Mouse (Mus musculus) hindbrain, embryonic 14.5 days (tissue): ENCODE results near the gene Kcnh3. TPM values are rescaled to one million over a fixed set of nuclear protein-coding genes. Genes with fewer than 3 reads are reported as not detected.
"Not testable (repeated sequence)": the region's sequence is repeated elsewhere in the genome, so short reads cannot be mapped to it uniquely, and the experiment has no call there.

ENCODE experiments used
- ATAC-seq: fragments of 200-750 bp; cut with Nextera tagmentation; 2 replicates; pipeline ENCODE4 v1.8.0; 2017; ENCODE audit warnings: moderate number of reproducible peaks, mild to moderate bottlenecking, moderate TSS enrichment, moderate library complexity; ENCODE audit not compliant: low FRiP score
- DNase-seq: peaks from one replicate; pipeline ENCODE4 v3.0.0-alpha.2; 2015; ENCODE audit warnings: low spot score
- H3K27ac ChIP-seq: fragments of 300-500 bp; sonication (generic); 2 replicates; pipeline ENCODE4 v1.5.1; 2014; ENCODE audit warnings: mild to moderate bottlenecking, moderate library complexity
- H3K27me3 ChIP-seq: fragments of 300-500 bp; sonication (generic); 2 replicates; pipeline ENCODE4 v1.6.1; 2014; ENCODE audit warnings: mild to moderate bottlenecking, low read length, mixed read lengths; ENCODE audit not compliant: control insufficient read depth, insufficient read depth
- H3K36me3 ChIP-seq: fragments of 300-500 bp; sonication (generic); replicated peaks from 2 replicates; pipeline ENCODE4 v1.6.1; 2014; ENCODE audit not compliant: control insufficient read depth, insufficient read depth
- H3K4me1 ChIP-seq: fragments of 300-500 bp; sonication (generic); replicated peaks from 2 replicates; pipeline ENCODE4 v1.6.1; 2014; ENCODE audit warnings: antibody characterized with exemption, low read length, mixed read lengths; ENCODE audit not compliant: control insufficient read depth, insufficient read depth
- H3K4me2 ChIP-seq: fragments of 300-500 bp; sonication (generic); replicated peaks from 2 replicates; pipeline ENCODE4 v1.6.1; 2014; ENCODE audit warnings: mild to moderate bottlenecking, moderate library complexity
- H3K4me3 ChIP-seq: fragments of 300-500 bp; sonication (generic); replicated peaks from 2 replicates; pipeline ENCODE4 v1.5.1; 2014; ENCODE audit warnings: mild to moderate bottlenecking, low read length
- H3K9ac ChIP-seq: fragments of 300-500 bp; sonication (generic); 2 replicates; pipeline ENCODE4 v1.6.1; 2014
- H3K9me3 ChIP-seq: fragments of 300-500 bp; sonication (generic); 2 replicates; pipeline ENCODE4 v1.6.1; 2016; ENCODE audit warnings: low read length; ENCODE audit not compliant: control insufficient read depth
- WGBS: fragments of 180-500 bp; shearing (Covaris S2); extraction: QIAGEN DNeasy Blood & Tissue Kit; methylation state at CpG from one replicate; pipeline ENCODE4 v1.1.7; 2014; 5-methylcytosine and 5-hydroxymethylcytosine counted together
- polyA plus RNA-seq: library from polyadenylated mRNA; unstranded; fragments of >200 nt; fragmentation: Nextera tagmentation; extraction: Ambion mirVana; gene quantifications from 2 replicates; pipeline ENCODE4 v1.2.1, GENCODE M21; 2014

Gene Kcnh3
- polyA plus RNA-seq, 1 experiment from 2014 or later = 0.96 TPM

DNA sequence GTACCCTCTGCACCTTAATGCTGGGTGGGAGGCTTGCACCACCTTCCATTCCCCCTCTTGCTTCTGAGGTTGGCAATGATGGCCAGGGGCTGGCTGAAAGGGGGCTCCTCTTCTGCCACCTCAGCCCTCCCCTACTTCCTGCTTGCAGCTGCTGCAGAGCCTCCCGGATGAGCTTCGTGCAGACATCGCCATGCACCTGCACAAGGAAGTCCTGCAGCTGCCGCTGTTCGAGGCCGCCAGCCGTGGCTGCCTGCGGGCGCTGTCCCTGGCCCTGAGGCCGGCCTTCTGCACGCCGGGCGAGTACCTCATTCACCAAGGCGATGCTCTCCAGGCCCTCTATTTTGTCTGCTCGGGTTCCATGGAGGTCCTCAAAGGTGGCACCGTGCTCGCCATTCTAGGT lies 9.1 kb downstream of the Kcnh3 start:
- Histone ChIP-seq H3K9me3 (no peaks in the 10 kb centered on the region), H3K27me3 (peaks cover 17% of the 10 kb centered on the region), H3K4me1 (no peaks in the 10 kb centered on the region), H3K9ac (no peak overlapping the region), H3K4me3 (no peak overlapping the region), H3K36me3 (no peaks in the 10 kb centered on the region), H3K27ac (no peak overlapping the region), H3K4me2 (no peak overlapping the region)
- WGBS = 62% methylated on average over 17 of the region's 17 CpGs
- no peak for DNase-seq
- ATAC-seq = no peak

DNA sequence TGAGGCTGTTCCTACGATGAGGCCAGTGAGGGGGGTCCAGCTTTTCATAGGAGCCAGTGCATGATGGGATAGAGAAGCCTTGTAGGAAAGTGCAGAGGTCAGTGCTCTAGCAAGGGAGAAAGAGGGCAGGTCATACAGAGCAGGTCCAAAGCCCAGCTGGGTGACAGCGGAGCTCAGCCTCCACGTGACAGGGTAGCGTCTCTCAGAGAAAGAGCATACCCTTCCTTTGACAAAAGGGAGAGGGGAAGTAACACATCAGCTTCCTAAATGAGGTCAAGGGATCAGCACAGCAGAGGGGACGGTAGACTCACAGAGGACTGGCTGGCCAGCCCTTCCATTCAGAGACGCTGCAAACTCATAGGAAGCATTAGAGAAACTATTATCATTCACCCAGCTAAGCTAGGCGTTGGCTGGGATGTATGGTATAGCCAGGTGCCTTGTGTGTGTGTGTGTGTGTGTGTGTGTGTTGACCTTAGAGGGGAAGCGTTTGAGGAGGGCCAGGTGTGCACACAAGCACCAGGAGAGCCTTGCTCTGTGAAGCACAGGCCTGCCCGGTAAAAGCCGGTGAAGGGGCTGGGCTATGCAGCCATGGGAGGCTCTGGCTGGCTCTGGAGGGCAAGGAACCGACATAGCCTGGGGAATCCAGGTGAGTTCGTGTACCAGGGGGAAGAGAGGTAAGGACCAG lies 9.8 kb downstream of the Kcnh3 start:
- DNase-seq = no peak

DNA sequence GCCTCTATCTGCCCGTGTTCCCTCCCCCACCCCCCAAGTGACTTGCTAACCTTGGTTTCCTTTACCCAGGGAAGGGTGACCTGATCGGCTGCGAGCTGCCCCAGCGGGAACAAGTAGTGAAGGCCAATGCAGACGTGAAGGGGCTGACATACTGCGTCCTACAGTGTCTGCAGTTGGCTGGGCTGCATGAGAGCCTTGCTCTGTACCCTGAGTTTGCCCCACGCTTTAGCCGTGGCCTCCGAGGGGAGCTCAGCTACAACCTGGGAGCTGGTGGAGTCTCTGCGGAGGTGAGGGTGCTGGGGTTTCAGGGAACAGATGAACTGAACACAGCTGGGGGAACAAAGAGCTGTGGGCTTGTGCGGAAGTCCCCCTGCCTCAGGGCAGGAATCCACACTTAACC lies 13.3 kb downstream of the Kcnh3 start:
- DNase-seq = no peak
- no peaks in the 10 kb centered on the region for H3K9me3 ChIP-seq
- no peak overlapping the region for H3K9ac ChIP-seq
- H3K4me1 ChIP-seq = no peaks in the 10 kb centered on the region
- H3K27ac ChIP-seq = no peak overlapping the region
- WGBS = 62% methylated on average over 11 of the region's 11 CpGs
- H3K4me3 ChIP-seq = no peak overlapping the region
- H3K27me3 ChIP-seq = no peaks in the 10 kb centered on the region
- H3K4me2 ChIP-seq = no peak overlapping the region
- no peak for ATAC-seq
- peaks cover 22% of the 10 kb centered on the region for H3K36me3 ChIP-seq

More for the DNA sequence above, 9.8 kb downstream of the Kcnh3 start:
- Histone ChIP-seq H3K27ac (no peak overlapping the region), H3K4me1 (no peaks in the 10 kb centered on the region), H3K4me2 (no peak overlapping the region), H3K9me3 (no peaks in the 10 kb centered on the region), H3K36me3 (no peaks in the 10 kb centered on the region), H3K27me3 (peaks cover 9% of the 10 kb centered on the region; the same call in 1 of the 2 replicates), H3K9ac (no peak overlapping the region), H3K4me3 (no peak overlapping the region)
- no peak for ATAC-seq
- WGBS = 46% methylated on average over 12 of the region's 12 CpGs

DNA sequence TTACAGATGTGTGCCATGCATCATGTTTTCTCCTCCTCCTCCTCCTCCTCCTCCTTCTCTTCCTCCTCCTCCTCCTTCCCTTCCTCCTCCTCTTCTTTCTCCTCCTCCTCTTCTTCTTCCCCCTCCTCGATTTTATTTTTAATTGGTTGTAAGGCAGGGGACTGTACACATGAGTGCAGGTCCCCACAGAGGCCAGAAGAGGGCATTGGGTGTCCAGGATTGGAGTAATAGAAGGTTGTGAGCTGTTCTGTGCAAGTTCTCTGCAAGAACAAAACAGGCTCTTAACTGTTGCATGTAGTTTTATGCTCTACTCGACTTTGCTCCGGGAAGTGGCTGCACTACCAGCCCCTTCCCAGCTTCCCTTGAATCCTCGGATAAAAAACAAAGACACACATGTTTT lies 15.5 kb downstream of the Kcnh3 start:
- no peak overlapping the region for H3K27ac ChIP-seq
- no peaks in the 10 kb centered on the region for H3K27me3 ChIP-seq
- no peaks in the 10 kb centered on the region for H3K4me1 ChIP-seq
- H3K9me3 ChIP-seq = no peaks in the 10 kb centered on the region
- no peak overlapping the region for H3K9ac ChIP-seq
- WGBS = 83% methylated on average over 4 of the region's 4 CpGs
- DNase-seq = no peak
- ATAC-seq = no peak
- H3K36me3 ChIP-seq = peaks cover 43% of the 10 kb centered on the region
- no peak overlapping the region for H3K4me2 ChIP-seq
- no peak overlapping the region for H3K4me3 ChIP-seq

DNA sequence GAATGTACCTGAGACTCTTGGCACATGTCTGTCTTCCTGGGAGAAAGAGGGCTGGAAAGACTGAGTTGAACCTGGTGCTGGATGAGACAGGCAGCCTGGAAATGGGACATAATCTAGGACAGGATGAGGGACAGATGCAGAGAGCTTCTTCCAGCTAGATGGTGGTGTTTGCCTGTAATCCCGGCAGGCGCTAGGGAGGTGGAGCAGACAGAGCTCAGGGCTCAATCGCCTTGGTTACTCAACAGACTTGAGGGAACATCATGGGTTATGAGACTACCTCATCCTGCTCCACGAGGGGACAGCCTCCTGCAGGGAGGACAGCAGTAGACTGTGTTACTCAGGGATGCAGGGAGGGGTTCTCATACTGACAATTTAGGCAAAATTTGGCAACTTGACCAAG lies 16.6 kb downstream of the Kcnh3 start:
- Histone ChIP-seq H3K4me1 (no peaks in the 10 kb centered on the region), H3K4me2 (no peak overlapping the region), H3K27ac (no peak overlapping the region), H3K9ac (no peak overlapping the region), H3K36me3 (peaks cover 54% of the 10 kb centered on the region), H3K9me3 (no peaks in the 10 kb centered on the region), H3K27me3 (no peaks in the 10 kb centered on the region), H3K4me3 (no peak overlapping the region)
- WGBS = 72% methylated on average over 4 of the region's 4 CpGs
- no peak for ATAC-seq
- DNase-seq = no peak

DNA sequence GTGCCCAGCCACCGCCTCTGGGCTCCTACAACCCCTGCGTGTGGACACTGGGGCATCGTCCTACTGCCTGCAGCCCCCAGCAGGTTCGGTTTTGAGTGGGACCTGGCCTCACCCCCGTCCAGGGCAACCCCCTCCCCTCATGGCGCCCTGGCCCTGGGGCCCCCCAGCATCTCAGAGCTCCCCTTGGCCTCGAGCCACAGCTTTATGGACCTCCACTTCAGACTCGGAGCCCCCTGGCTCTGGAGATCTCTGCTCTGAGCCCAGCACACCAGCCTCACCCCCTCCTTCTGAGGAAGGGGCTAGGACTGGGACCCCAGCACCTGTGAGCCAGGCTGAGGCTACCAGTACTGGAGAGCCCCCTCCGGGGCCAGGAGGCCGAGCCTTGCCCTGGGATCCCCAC lies 17.4 kb downstream of the Kcnh3 start:
- Histone ChIP-seq H3K36me3 (peaks cover 62% of the 10 kb centered on the region), H3K27me3 (no peaks in the 10 kb centered on the region), H3K27ac (no peak overlapping the region), H3K9ac (no peak overlapping the region), H3K4me2 (no peak overlapping the region), H3K4me3 (no peak overlapping the region), H3K4me1 (no peaks in the 10 kb centered on the region), H3K9me3 (no peaks in the 10 kb centered on the region)
- 91% methylated on average over 8 of the region's 10 CpGs for WGBS
- ATAC-seq (no peak), DNase-seq (no peak)

DNA sequence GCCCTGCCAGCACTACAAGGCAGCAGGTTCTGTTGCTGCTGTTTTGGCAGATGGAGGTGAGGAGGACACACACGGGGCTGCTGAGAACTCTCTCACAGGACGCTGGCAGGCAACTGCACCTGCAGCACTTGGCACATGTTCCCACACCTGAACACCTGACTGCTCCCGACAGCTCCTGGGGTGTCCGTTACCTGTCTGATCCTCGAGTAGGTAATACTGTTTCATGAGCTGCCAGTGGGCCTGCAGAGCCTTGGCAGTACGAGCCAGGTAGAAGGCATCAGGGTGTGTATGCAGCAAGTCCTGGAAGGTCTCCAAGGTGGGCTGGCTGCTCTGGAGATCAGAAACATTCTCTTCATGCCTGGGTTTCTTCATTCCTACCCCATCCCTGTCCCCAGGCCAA lies 22.1 kb downstream of the Kcnh3 start:
- DNase-seq, H3K9me3 ChIP-seq, H3K4me3 ChIP-seq, H3K27ac ChIP-seq, H3K27me3 ChIP-seq, H3K9ac ChIP-seq, ATAC-seq, H3K4me2 ChIP-seq, H3K4me1 ChIP-seq: not testable (repeated sequence)
- WGBS = 95% methylated on average over 6 of the region's 6 CpGs
- H3K36me3 ChIP-seq = peaks cover 81% of the 10 kb centered on the region

DNA sequence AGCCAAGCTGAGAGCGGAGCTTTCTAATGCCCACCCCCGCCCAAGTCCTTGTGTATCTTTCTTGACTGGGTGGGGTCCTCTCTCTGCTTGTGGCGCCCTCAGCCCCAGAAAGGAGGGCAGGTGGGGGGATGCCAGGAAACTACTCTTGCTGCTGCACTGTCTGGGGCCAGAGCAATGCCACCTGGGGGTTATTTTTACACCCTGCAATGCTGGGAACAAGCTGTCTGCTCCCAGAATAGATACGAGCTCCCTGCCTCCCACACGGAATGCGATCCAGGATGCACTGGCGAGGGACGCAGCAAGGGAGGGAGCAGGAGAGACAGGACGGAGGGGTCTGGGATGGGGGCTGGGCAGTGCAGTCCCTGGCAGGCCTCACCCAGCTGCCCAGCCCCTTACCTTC lies 24.3 kb downstream of the Kcnh3 start:
- DNase-seq (no peak), ATAC-seq (no peak)
- Histone ChIP-seq H3K4me3 (no peak overlapping the region), H3K9ac (no peak overlapping the region), H3K4me1 (peaks cover 10% of the 10 kb centered on the region), H3K36me3 (peaks cover 59% of the 10 kb centered on the region), H3K4me2 (no peak overlapping the region), H3K27ac (no peak overlapping the region), H3K9me3 (no peaks in the 10 kb centered on the region), H3K27me3 (no peaks in the 10 kb centered on the region)
- 84% methylated on average over 9 of the region's 9 CpGs for WGBS

DNA sequence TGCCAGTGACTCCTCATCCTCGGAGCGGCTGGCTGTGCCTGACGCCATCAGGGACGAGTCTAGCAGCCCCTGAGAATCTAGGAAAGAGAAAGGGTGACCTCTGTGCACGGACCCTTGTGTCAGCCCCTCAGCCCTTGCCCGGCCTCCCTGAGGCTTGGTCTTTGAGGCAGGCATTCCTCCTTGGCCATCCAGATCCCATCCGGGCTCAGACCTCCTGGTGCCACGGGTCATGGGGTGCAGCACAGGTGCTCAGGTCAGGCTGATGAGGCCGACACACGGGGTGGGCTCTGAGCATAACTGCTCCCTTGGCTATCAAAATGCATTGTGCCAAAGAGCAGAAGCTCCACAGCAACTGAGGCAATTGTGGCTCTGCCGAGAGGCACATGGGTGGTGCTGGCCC lies 25.3 kb downstream of the Kcnh3 start:
- peaks cover 49% of the 10 kb centered on the region for H3K36me3 ChIP-seq
- peaks cover 10% of the 10 kb centered on the region for H3K4me1 ChIP-seq
- WGBS = 94% methylated on average over 11 of the region's 11 CpGs
- DNase-seq (no peak), ATAC-seq (no peak)
- no peaks in the 10 kb centered on the region for H3K9me3 ChIP-seq
- H3K4me3 ChIP-seq = no peak overlapping the region
- H3K9ac ChIP-seq = no peak overlapping the region
- H3K27me3 ChIP-seq = no peaks in the 10 kb centered on the region
- no peak overlapping the region for H3K4me2 ChIP-seq
- H3K27ac ChIP-seq = no peak overlapping the region

DNA sequence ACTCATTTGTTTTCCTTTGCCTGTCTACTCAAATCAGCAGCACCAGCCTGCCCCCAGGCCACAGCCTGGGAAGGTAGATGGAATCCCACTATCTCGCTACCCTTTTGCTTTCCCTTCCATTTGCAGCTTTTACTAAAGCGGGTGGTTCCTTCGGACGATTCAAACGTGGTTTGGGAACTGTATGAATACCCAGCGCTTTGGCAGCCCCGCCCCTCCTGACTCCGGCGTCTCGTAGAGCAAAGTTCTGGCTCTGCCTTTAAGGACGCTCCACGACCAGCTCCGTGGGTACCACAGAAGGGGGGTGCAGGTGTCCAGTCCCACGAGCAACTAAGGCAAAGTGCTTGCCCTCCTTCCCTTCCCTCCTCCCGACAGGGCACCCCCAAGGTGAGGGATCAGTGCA lies 26.4 kb downstream of the Kcnh3 start:
- H3K4me3 ChIP-seq = peak overlapping the region; percentile 44
- peak overlapping the region; percentile 59 for H3K27ac ChIP-seq
- H3K9ac ChIP-seq = peak overlapping the region; percentile 72
- H3K9me3 ChIP-seq, ATAC-seq, DNase-seq, H3K27me3 ChIP-seq, H3K4me1 ChIP-seq: not testable (repeated sequence)
- peaks cover 37% of the 10 kb centered on the region for H3K36me3 ChIP-seq
- peak overlapping the region; percentile 80 for H3K4me2 ChIP-seq
- under 1% methylated on average over 13 of the region's 15 CpGs for WGBS
